In the genomic region with DNA sequence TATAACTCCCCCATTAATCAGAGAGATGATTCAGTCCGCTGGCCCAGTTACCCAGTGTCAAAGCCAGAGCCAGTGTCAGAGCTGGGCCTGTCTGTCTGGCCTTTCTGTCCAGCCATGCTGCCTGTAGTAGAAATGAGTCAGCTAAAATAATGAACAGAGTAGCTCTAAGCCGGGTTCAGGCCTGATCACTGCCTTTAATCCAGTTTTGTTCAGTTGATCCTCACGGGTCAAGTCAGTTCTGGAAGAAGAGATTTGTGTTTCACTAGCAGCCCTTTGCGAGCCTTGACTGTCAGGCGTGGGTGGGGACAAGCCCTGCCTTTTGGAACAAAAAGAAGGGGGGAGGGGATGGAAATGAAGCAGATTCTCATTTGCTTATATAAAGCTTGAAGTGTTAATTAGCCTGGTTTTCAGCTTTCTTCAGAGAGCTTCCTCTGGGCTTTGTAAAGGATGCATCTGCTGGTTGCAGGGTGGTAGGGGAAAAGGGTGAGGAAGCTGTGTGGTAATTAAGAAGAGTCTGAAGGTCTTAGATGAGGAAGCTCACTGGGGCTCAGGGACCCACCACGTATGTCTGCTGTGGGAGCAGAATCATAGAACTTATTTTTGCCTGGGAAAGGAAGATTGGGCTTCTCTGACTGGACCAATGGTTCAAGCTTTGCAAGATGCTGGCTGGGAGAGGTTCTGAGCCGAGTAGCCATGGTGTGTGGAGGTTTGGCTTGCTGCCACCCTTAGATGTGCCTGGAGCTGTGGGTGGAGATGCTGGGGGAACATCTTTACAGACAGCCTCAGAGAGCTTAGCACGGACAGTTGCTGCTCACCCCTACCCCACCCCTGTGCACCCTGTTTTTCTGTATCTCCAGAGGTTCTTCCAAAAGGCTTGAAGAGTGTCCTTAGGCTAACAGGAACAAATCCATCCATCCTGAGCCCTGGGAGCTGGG, we compare ENCODE assay signal across 10 mouse cellular contexts. TPM values are rescaled to one million over a fixed set of nuclear protein-coding genes. Genes with fewer than 3 reads are reported as not detected.
DNase-seq lines count a peak whose midpoint lies in the region; ATAC-seq and TF ChIP-seq lines count a peak whose summit lies in the region.
"Had no signal": no experiment of that assay in that cellular context is flagged by ENCODE, and none has a peak within 500 bp of the region (broad histone marks: within the 10 kb centered on the region; RNA-seq: fewer than 3 reads in every experiment).

No protein-coding gene starts in this region.

- no peak for TF ChIP-seq EP300 in heart, adult 2 months (IDR thresholded peaks at IDR 0.05; ENCODE audit: insufficient read depth, low read depth, low read length)

- no peaks in the 10 kb centered on the region for H3K9me3 ChIP-seq in forebrain, postnatal 0 days (ENCODE audit: low read length)
- no peaks in the 10 kb centered on the region for H3K9me3 ChIP-seq in midbrain, embryonic 14.5 days (ENCODE audit: control insufficient read depth, low read length)
- H3K9me3 ChIP-seq in intestine, embryonic 16.5 days (ENCODE audit: control insufficient read depth, low read length) = no peaks in the 10 kb centered on the region
- H3K9me3 ChIP-seq: heart, embryonic 13.5 days had no signal

- no peaks in the 10 kb centered on the region for H3K27me3 ChIP-seq in heart, adult 2 months (ENCODE audit: control insufficient read depth, insufficient read depth, low read length)
- H3K27me3 ChIP-seq in forebrain, postnatal 0 days (ENCODE audit: insufficient read depth, low read length) = no peaks in the 10 kb centered on the region
- H3K27me3 ChIP-seq in midbrain, embryonic 14.5 days (ENCODE audit: control insufficient read depth, insufficient read depth, low read length) = no peaks in the 10 kb centered on the region
- no peaks in the 10 kb centered on the region for H3K27me3 ChIP-seq in intestine, embryonic 16.5 days (replicated peaks; ENCODE audit: control insufficient read depth, insufficient read depth, low read length)

- WGBS in heart, adult 2 months = 54% methylated on average over 8 of the region's 8 CpGs
- 2% methylated on average over 8 of the region's 8 CpGs for WGBS in forebrain, postnatal 0 days
- 18% methylated on average over 8 of the region's 8 CpGs for WGBS in midbrain, embryonic 14.5 days
- 42% methylated on average over 8 of the region's 8 CpGs for WGBS in intestine, embryonic 16.5 days

- DNase-seq in heart, adult 2 months = peak; percentile 26 to 32
- no peak for DNase-seq in heart, postnatal 4 days
- DNase-seq in urinary bladder, postnatal 14 days (ENCODE audit: low spot score) = peak; percentile 40
- DNase-seq in urinary bladder, postnatal 10 days (ENCODE audit: low spot score) = no peak
- peak; percentile 81 for DNase-seq in forebrain, postnatal 0 days
- peak; percentile 73 for DNase-seq in midbrain, embryonic 14.5 days
- DNase-seq in yolk sac, embryonic 10.5 days (ENCODE audit: low spot score) = no peak

- peak overlapping the region; percentile 30 for H3K4me2 ChIP-seq in forebrain, postnatal 0 days (ENCODE audit: low read depth)
- H3K4me2 ChIP-seq in midbrain, embryonic 14.5 days (ENCODE audit: low read length) = 0 out of 2 replicates have a peak overlapping the region, but pooled peaks have one; percentile 16
- H3K4me2 ChIP-seq in intestine, embryonic 16.5 days (ENCODE audit: low read depth, low read length) = no peak overlapping the region
- H3K4me2 ChIP-seq: heart, embryonic 13.5 days had no signal

- no peaks in the 10 kb centered on the region for H3K4me1 ChIP-seq in heart, adult 2 months (ENCODE audit: control insufficient read depth, insufficient read depth, low read length)
- H3K4me1 ChIP-seq in forebrain, postnatal 0 days (ENCODE audit: insufficient read depth) = peaks cover 20% of the 10 kb centered on the region
- H3K4me1 ChIP-seq in midbrain, embryonic 14.5 days (ENCODE audit: control insufficient read depth, insufficient read depth, low read length) = peaks cover 79% of the 10 kb centered on the region
- H3K4me1 ChIP-seq in intestine, embryonic 16.5 days (ENCODE audit: control insufficient read depth, insufficient read depth, low read length) = no peaks in the 10 kb centered on the region

- no peak for TF ChIP-seq POLR2A in heart, adult 2 months (IDR thresholded peaks at IDR 0.05; ENCODE audit: insufficient read depth, low read depth, low read length)

- no peak overlapping the region for H3K4me3 ChIP-seq in heart, adult 2 months
- H3K4me3 ChIP-seq in forebrain, postnatal 0 days (ENCODE audit: low read depth, low read length) = no peak overlapping the region
- H3K4me3 ChIP-seq in midbrain, embryonic 14.5 days (replicated peaks; ENCODE audit: low read depth, low read length) = no peak overlapping the region
- no peak overlapping the region for H3K4me3 ChIP-seq in intestine, embryonic 16.5 days (ENCODE audit: low read length)
- H3K4me3 ChIP-seq: heart, embryonic 13.5 days had no signal

- no peaks in the 10 kb centered on the region for H3K36me3 ChIP-seq in heart, adult 2 months (ENCODE audit: control insufficient read depth, insufficient read depth, low read length)
- peaks cover 28% of the 10 kb centered on the region for H3K36me3 ChIP-seq in forebrain, postnatal 0 days (ENCODE audit: insufficient read depth)
- peaks cover 51% of the 10 kb centered on the region for H3K36me3 ChIP-seq in midbrain, embryonic 14.5 days (ENCODE audit: control insufficient read depth, insufficient read depth, low read length)
- no peaks in the 10 kb centered on the region for H3K36me3 ChIP-seq in intestine, embryonic 16.5 days (ENCODE audit: control insufficient read depth, insufficient read depth, low read length)
- H3K36me3 ChIP-seq: heart, embryonic 13.5 days had no signal

- H3K27ac ChIP-seq in heart, adult 2 months = no peak overlapping the region
- H3K27ac ChIP-seq in forebrain, postnatal 0 days (ENCODE audit: low read depth, low read length) = peak overlapping the region; percentile 93
- peak overlapping the region; percentile 75 for H3K27ac ChIP-seq in midbrain, embryonic 14.5 days (replicated peaks; ENCODE audit: low read depth, low read length)
- no peak overlapping the region for H3K27ac ChIP-seq in intestine, embryonic 16.5 days (ENCODE audit: low read length)
- H3K27ac ChIP-seq: heart, embryonic 13.5 days; macrophage had no signal

- TF ChIP-seq CTCF in heart, adult 2 months (IDR thresholded peaks at IDR 0.05) = no peak
- no peak for TF ChIP-seq CTCF in forebrain, postnatal 0 days (IDR thresholded peaks at IDR 0.05; ENCODE audit: low read depth)

- H3K79me2 ChIP-seq in heart, adult 2 months (replicated peaks; ENCODE audit: control insufficient read depth, insufficient read depth, low read length) = no peaks in the 10 kb centered on the region

- intact Hi-C loops in heart, adult 2 months (cut with DNase I) = no loop called here

- ATAC-seq in forebrain, postnatal 0 days = peak; percentile 87
- peak; percentile 38 for ATAC-seq in midbrain, embryonic 14.5 days (ENCODE audit: low FRiP score, low TSS enrichment)
- ATAC-seq in intestine, embryonic 16.5 days = no peak

- H3K9ac ChIP-seq in heart, adult 2 months (ENCODE audit: low read depth, low read length) = no peak overlapping the region
- peak overlapping the region; percentile 39 for H3K9ac ChIP-seq in forebrain, postnatal 0 days
- H3K9ac ChIP-seq in midbrain, embryonic 14.5 days (replicated peaks; ENCODE audit: low read length) = no peak overlapping the region
- H3K9ac ChIP-seq in intestine, embryonic 16.5 days (ENCODE audit: low read depth, low read length) = no peak overlapping the region; the same call in 1 of the 2 replicates
- H3K9ac ChIP-seq: heart, embryonic 13.5 days had no signal

RNA-seq across cellular contexts. Expression of a gene that starts 20.0 kb away (rescaled TPM):
- total RNA-seq in heart, adult 2 months (2021) = 1 to 10 TPM in 1 of 2 experiments, under 1 TPM in 1; 0.76 to 1.4 TPM
- 1.1 and 1.2 TPM in 2 replicates for polyA plus RNA-seq in heart, adult 2 months (2012; rRNA removed)
- total RNA-seq in heart, postnatal 4 days (2021) = 1 to 10 TPM; 4.1 to 4.8 TPM
- 1,434 and 1,519 TPM in 2 replicates for total RNA-seq in forebrain, postnatal 0 days (2014; rRNA removed)
- 646 and 742 TPM in 2 replicates for polyA plus RNA-seq in forebrain, postnatal 0 days (2015; fragmentation: Nextera tagmentation; extraction: Ambion mirVana)
- polyA plus RNA-seq in midbrain, embryonic 14.5 days (2014; fragmentation: Nextera tagmentation; extraction: Ambion mirVana) = 209 and 548 TPM in 2 replicates
- 9.3 and 9.9 TPM in 2 replicates for polyA plus RNA-seq in intestine, embryonic 16.5 days (2015; fragmentation: Nextera tagmentation; extraction: Ambion mirVana)
- polyA plus RNA-seq: macrophage had no signal

RNA-seq across cellular contexts. Expression of a gene that starts 54.9 kb away (rescaled TPM):
- total RNA-seq in heart, adult 2 months (2021) = not detected
- not detected in 2 replicates for polyA plus RNA-seq in heart, adult 2 months (2012; rRNA removed)
- not detected for total RNA-seq in heart, postnatal 4 days (2021)
- 0.54 and 1.3 TPM in 2 replicates for total RNA-seq in forebrain, postnatal 0 days (2014; rRNA removed)
- polyA plus RNA-seq in forebrain, postnatal 0 days (2015; fragmentation: Nextera tagmentation; extraction: Ambion mirVana) = 0.25 and 0.41 TPM in 2 replicates
- polyA plus RNA-seq in midbrain, embryonic 14.5 days (2014; fragmentation: Nextera tagmentation; extraction: Ambion mirVana) = 0.22 and 0.28 TPM in 2 replicates
- polyA plus RNA-seq in intestine, embryonic 16.5 days (2015; fragmentation: Nextera tagmentation; extraction: Ambion mirVana) = not detected in 2 replicates
- polyA plus RNA-seq: macrophage had no signal

Comparison
In these comparisons a context has a peak if more than half of its experiments do, and no peak if none do; other contexts are left out.
1. DNase-seq: peak in heart, adult 2 months (2 of 2), urinary bladder, postnatal 14 days (single experiment), forebrain, postnatal 0 days (single experiment) and midbrain, embryonic 14.5 days (single experiment); none in heart, postnatal 4 days (single experiment), urinary bladder, postnatal 10 days (single experiment) and yolk sac, embryonic 10.5 days (single experiment).
2. H3K27ac ChIP-seq: peak in forebrain, postnatal 0 days (single experiment) and midbrain, embryonic 14.5 days (single experiment); none in heart, adult 2 months (single experiment) and intestine, embryonic 16.5 days (single experiment).
3. RNA of a gene that starts 20.0 kb away (polyA plus RNA-seq): 646 to 742 TPM in forebrain, postnatal 0 days and 209 to 548 TPM in midbrain, embryonic 14.5 days; 9.3 to 9.9 TPM in intestine, embryonic 16.5 days and 1.1 to 1.2 TPM in heart, adult 2 months; every median in the first group is over 10 times any median in the second.